Mouse (Mus musculus) embryonic facial prominence, embryonic 14.5 days (tissue): Measurements from ENCODE around the gene Pcbd1. TPM values are rescaled to one million over a fixed set of nuclear protein-coding genes. Genes with fewer than 3 reads are reported as not detected.

Experiments
- ATAC-seq: fragments of 200-750 bp; cut with Nextera tagmentation; 2 replicates; pipeline ENCODE4 v1.8.0; 2017; ENCODE audit warnings: low read depth, moderate number of reproducible peaks, moderate TSS enrichment
- DNase-seq: peaks from one replicate; pipeline ENCODE4 v3.0.0-alpha.2; 2015; ENCODE audit warnings: low spot score
- H3K27ac ChIP-seq: fragments of 300-500 bp; sonication (generic); replicated peaks from 2 replicates; pipeline ENCODE4 v1.5.1; 2014; ENCODE audit warnings: low read depth, mild to moderate bottlenecking, low read length, moderate library complexity
- H3K27me3 ChIP-seq: fragments of 300-500 bp; sonication (generic); replicated peaks from 2 replicates; pipeline ENCODE4 v1.6.1; 2014; ENCODE audit warnings: low read length; ENCODE audit not compliant: control insufficient read depth, insufficient read depth
- H3K36me3 ChIP-seq: fragments of 300-500 bp; sonication (generic); 2 replicates; pipeline ENCODE4 v1.6.1; 2014; ENCODE audit warnings: low read length, mixed read lengths; ENCODE audit not compliant: control insufficient read depth, insufficient read depth
- H3K4me1 ChIP-seq: fragments of 300-500 bp; sonication (generic); 2 replicates; pipeline ENCODE4 v1.6.1; 2014; ENCODE audit warnings: antibody characterized with exemption, low read length; ENCODE audit not compliant: control insufficient read depth, insufficient read depth
- H3K4me2 ChIP-seq: fragments of 300-500 bp; sonication (generic); 2 replicates; pipeline ENCODE4 v1.6.1; 2014; ENCODE audit warnings: low read depth, mild to moderate bottlenecking, low read length, moderate library complexity, mixed read lengths
- H3K4me3 ChIP-seq: fragments of 300-500 bp; sonication (generic); 2 replicates; pipeline ENCODE4 v1.5.1; 2014; ENCODE audit warnings: low read depth, mild to moderate bottlenecking, low read length
- H3K9ac ChIP-seq: fragments of 300-500 bp; sonication (generic); 2 replicates; pipeline ENCODE4 v1.6.1; 2014; ENCODE audit warnings: low read depth, mild to moderate bottlenecking, low read length, moderate library complexity, mixed read lengths
- H3K9me3 ChIP-seq: fragments of 300-500 bp; sonication (generic); 2 replicates; pipeline ENCODE4 v1.6.1; 2016; ENCODE audit warnings: low read length; ENCODE audit not compliant: control insufficient read depth
- WGBS: fragments of 180-500 bp; shearing (Covaris S2); extraction: QIAGEN DNeasy Blood & Tissue Kit; methylation state at CpG from one replicate; pipeline ENCODE4 v1.1.7; 2014; 5-methylcytosine and 5-hydroxymethylcytosine counted together
- polyA plus RNA-seq: library from polyadenylated mRNA; unstranded; fragments of >200 nt; fragmentation: Nextera tagmentation; extraction: Ambion mirVana; gene quantifications from 2 replicates; pipeline ENCODE4 v1.2.1, GENCODE M21; 2014

Gene Pcbd1
- polyA plus RNA-seq, 1 experiment from 2014 or later, result 26.4 TPM

DNA sequence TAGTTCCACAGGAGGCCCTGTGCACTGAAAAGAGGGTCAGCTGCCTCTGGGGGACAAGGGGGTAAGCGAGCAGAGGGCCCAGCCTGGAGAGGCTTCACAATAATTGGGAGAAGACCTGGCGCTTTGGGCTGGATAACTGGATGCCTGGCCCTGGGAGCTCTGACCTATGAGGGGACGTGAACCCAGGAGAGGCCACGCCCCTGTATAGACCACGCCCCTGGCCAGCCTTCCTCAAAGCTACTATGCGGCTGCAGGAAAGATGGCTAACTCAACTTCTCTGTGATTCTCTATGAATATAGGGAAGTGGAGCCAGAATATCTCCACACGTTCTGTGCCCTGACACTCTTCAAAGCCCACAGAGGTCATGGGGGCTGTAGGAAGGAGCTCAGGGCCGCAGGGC, 24.5 kb upstream of the Pcbd1 start:
- no peaks in the 10 kb centered on the region for H3K36me3 ChIP-seq
- peaks cover 17% of the 10 kb centered on the region for H3K4me1 ChIP-seq
- no peaks in the 10 kb centered on the region for H3K27me3 ChIP-seq
- no peak overlapping the region for H3K4me3 ChIP-seq
- no peak for ATAC-seq
- no peak overlapping the region for H3K9ac ChIP-seq
- no peaks in the 10 kb centered on the region for H3K9me3 ChIP-seq
- WGBS, result 18% methylated on average over 8 of the region's 8 CpGs
- H3K4me2 ChIP-seq, result no peak overlapping the region
- peak; percentile 37 for DNase-seq
- H3K27ac ChIP-seq, result no peak overlapping the region

DNA sequence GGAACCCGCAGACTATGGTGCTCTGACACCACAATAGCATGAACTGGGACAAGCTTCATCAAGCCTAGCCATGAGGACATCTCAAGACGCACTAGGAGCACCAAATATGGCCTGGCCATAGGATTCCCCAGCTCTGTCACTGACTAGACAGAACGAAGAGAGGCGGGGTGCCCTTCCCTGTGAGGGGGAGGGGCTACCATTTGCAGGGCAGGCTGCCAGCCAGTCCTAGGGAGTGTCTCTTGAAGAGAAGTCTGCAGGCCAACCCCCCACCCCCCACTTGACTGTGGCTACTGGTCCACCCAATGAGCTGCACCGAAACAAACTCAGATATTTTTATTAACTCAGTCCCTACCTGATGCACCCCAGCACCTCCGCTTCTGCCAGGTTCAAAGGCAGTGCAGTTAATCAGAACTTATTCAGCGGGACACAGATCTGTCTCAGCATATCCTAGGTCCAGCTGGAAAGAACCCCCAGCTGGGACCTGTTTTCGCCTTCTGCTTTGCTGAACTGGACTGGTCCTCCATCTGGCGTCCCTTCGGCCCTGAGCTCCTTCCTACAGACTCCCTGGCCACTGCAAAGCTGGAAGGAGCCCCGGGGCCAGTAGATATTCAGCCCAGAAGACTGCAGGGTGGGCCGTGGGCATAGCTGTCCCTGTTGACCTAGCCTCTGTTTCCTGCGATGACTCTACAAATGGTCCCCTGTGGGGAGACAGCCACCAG, 23.7 kb upstream of the Pcbd1 start:
- Histone ChIP-seq H3K27ac (no peak overlapping the region), H3K4me1 (peaks cover 14% of the 10 kb centered on the region; the same call in 1 of the 2 replicates), H3K9me3 (no peaks in the 10 kb centered on the region), H3K27me3 (no peaks in the 10 kb centered on the region), H3K9ac (no peak overlapping the region), H3K4me3 (no peak overlapping the region), H3K4me2 (no peak overlapping the region), H3K36me3 (no peaks in the 10 kb centered on the region)
- ATAC-seq (no peak), DNase-seq (peak; percentile 56)
- 55% methylated on average over 13 of the region's 13 CpGs for WGBS

DNA sequence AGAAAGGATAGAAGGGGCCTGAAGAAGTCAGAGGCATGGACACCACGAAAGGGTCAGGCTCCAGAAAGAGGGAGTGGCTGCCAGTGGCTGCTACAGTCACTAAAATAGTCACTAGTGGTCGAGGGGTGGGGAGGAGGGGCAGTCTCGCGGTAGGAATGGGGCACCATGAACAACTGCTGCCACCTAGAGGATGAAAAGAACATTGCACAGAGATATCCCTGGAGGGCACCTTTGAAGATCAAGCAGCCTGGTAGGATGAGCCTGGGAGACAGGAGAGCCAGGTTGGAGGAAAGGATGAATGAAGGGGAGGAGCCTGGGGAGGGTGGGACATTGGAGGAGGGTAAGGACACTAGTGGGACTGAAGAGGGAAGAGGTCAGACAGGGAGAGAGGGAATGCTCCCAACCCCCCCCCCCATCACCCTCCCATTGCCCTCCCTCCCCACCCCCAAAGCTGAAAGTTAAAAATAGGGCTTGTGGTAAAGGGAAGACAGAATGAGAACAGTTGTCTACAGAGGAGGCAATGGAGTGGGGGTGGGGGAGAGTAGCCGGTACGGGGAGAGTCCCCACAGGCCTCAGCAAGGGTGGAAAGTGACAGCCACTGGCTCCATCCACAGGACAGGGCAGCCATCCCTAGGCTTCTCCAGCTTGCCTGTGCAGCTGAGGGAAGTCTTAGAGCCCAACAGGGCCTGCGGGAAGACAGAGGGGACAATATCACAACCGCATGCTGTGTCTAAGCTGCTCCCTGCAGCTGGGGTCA, 20.5 kb upstream of the Pcbd1 start:
- Histone ChIP-seq H3K36me3 (no peaks in the 10 kb centered on the region), H3K4me1 (peaks cover 14% of the 10 kb centered on the region; the same call in 1 of the 2 replicates), H3K9ac (no peak overlapping the region), H3K9me3 (no peaks in the 10 kb centered on the region), H3K27me3 (no peaks in the 10 kb centered on the region), H3K4me2 (peak overlapping the region; percentile 28), H3K27ac (no peak overlapping the region), H3K4me3 (no peak overlapping the region)
- peak; percentile 42 for ATAC-seq
- 4% methylated on average over 8 of the region's 8 CpGs for WGBS
- DNase-seq, result peak; percentile 74

DNA sequence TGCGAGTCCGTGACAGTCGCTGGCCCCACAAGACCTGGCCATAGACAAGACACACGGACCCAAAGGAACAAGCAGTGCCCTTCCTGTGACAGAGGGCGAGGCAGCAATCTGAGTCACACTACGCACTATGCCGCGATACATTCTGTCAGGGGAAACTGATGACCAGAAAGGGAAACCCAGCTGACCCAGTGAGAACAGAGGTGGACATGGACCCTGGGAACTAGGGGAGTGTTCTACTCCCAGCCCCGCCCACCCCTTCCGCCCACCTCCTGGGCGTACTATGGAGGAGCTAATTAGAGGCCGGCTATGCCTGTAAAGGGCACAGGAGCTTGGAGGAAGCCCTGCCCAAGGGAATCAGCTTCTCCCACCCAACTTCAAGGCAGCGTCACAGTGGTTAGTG, 19.9 kb upstream of the Pcbd1 start:
- H3K9ac ChIP-seq, result no peak overlapping the region
- DNase-seq (peak; percentile 41), ATAC-seq (peak; percentile 24)
- no peak overlapping the region for H3K4me3 ChIP-seq
- peaks cover 14% of the 10 kb centered on the region; the same call in 1 of the 2 replicates for H3K4me1 ChIP-seq
- H3K9me3 ChIP-seq, result no peaks in the 10 kb centered on the region
- no peak overlapping the region for H3K27ac ChIP-seq
- WGBS, result 19% methylated on average over 13 of the region's 13 CpGs
- peak overlapping the region; percentile 28; the same call in 1 of the 2 replicates for H3K4me2 ChIP-seq
- H3K27me3 ChIP-seq, result no peaks in the 10 kb centered on the region
- H3K36me3 ChIP-seq, result no peaks in the 10 kb centered on the region

DNA sequence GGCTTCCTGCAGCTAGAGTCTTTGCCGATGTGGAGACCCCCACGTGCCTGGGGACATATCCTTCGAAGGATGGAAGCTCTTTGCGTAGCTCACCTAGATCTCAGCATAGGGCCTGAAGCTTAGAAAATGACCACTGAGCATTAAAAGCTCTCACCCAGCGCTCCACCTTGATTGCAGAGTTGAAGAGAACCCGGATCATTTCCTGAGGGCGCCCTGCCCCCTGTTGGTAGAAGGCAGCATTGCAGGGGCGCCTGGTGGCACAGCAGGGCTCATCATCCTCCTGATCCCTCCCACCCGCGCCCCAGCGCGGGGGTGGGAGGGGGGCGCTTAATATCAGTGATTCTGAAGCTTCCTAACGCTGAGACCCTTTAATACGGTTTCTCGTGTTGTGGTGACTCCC, 16.8 kb upstream of the Pcbd1 start:
- DNase-seq (no peak), ATAC-seq (no peak)
- Histone ChIP-seq H3K4me2 (no peak overlapping the region), H3K27ac (no peak overlapping the region), H3K9ac (no peak overlapping the region), H3K27me3 (no peaks in the 10 kb centered on the region), H3K4me1 (peaks cover 7% of the 10 kb centered on the region; the same call in 1 of the 2 replicates), H3K9me3 (no peaks in the 10 kb centered on the region), H3K36me3 (no peaks in the 10 kb centered on the region), H3K4me3 (no peak overlapping the region)
- 16% methylated on average over 13 of the region's 16 CpGs for WGBS

DNA sequence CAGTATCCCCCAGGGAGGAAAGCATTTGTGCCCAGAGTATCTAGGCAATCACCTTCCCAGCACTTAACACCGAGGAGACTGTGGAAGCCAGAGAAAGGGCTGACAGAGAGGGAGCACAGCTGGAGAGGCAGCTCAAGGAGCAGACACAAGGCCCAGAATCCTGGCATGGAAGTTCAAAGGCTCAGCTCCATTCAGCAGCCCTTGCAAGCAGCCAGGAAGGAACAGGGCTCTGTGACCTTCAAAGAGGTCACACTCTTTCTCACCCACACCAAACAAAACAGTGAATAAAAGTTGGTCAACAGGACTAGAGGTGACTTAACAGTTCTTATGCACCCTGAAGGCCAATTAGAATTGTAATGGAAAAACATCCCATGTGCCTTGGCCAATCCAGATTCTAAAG, 14.5 kb upstream of the Pcbd1 start:
- ATAC-seq (no peak), DNase-seq (no peak)
- Histone ChIP-seq H3K36me3 (no peaks in the 10 kb centered on the region), H3K27me3 (no peaks in the 10 kb centered on the region), H3K9ac (no peak overlapping the region), H3K27ac (no peak overlapping the region), H3K4me2 (no peak overlapping the region), H3K9me3 (no peaks in the 10 kb centered on the region), H3K4me3 (no peak overlapping the region), H3K4me1 (no peaks in the 10 kb centered on the region)
- 29% methylated on average over 1 of the region's 1 CpGs for WGBS

DNA sequence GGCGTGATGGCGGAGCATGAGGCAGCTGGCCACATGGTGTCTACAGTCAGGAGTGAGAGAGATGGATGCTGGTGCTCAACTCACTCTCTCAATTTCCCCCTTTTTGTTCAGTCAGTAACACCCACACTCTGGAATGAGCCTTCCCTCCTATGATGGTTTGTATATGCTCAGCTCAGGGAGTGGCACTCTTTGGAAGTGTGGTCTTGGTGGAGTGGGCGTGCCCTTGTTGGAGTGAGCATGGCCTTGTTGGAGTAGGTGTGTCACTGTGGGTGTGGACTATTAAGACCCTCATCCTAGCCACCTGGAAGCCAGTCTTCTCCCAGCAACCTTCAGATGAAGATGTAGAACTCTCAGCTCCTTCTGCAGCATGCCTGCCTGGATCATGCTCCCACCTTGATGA, 13.5 kb upstream of the Pcbd1 start:
- Histone ChIP-seq H3K4me3 (no peak overlapping the region), H3K36me3 (no peaks in the 10 kb centered on the region), H3K27ac (no peak overlapping the region), H3K4me1 (no peaks in the 10 kb centered on the region), H3K9ac (no peak overlapping the region), H3K9me3 (no peaks in the 10 kb centered on the region), H3K27me3 (no peaks in the 10 kb centered on the region), H3K4me2 (no peak overlapping the region)
- ATAC-seq (no peak), DNase-seq (no peak)
- 83% methylated on average over 3 of the region's 3 CpGs for WGBS

DNA sequence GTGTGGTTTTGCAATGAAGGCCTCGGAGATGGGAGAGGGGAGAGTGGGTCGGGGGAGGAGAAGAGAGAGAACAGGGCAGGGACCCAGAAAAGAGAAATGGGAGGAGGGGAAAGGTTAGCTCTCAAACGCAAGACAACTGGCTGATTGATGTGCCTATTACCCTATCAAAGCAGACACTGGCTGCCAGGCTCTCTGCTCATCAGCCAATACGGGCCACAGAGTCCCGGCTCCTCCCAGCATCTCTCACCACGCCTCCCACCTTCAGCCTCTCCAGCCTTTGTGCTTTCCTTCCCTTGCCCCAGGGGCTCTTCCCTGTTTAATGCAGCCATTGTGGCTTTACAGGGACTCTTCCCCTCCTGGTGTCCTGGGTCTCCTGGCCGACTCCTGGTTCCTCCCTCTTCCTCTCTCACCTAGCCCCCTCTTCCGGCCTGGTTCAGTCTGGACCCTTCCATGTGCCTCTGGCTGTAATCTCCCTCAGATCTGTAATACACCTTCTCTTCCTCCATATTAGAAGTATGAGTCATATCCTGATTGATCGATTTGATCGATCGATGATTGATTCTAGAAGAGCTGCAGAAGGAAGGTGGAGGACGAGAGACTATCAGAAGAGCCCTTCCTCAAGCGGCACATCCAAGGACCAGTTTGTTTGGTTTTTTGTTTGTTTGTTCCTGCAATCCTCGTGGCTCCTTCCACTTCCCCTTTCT, 8.8 kb upstream of the Pcbd1 start:
- DNase-seq (peak; percentile 96), ATAC-seq (peak; percentile 99)
- Histone ChIP-seq H3K36me3 (no peaks in the 10 kb centered on the region), H3K27ac (0 out of 2 replicates have a peak overlapping the region, but pooled peaks have one; percentile 39), H3K9ac (no peak overlapping the region), H3K4me1 (no peaks in the 10 kb centered on the region), H3K9me3 (no peaks in the 10 kb centered on the region), H3K4me3 (no peak overlapping the region), H3K27me3 (no peaks in the 10 kb centered on the region), H3K4me2 (peak overlapping the region; percentile 42)
- 42% methylated on average over 13 of the region's 14 CpGs for WGBS
